Mouse (Mus musculus) retina, postnatal 1 day (tissue): ENCODE data around the gene D130040H23Rik.
"Not testable (repeated sequence)": the region's sequence is repeated elsewhere in the genome, so short reads cannot be mapped to it uniquely, and the experiment has no call there.

Experiments used
- DNase-seq: peaks from one replicate; pipeline ENCODE4 v3.0.0-alpha.2; 2012

D130040H23Rik gene

DNA sequence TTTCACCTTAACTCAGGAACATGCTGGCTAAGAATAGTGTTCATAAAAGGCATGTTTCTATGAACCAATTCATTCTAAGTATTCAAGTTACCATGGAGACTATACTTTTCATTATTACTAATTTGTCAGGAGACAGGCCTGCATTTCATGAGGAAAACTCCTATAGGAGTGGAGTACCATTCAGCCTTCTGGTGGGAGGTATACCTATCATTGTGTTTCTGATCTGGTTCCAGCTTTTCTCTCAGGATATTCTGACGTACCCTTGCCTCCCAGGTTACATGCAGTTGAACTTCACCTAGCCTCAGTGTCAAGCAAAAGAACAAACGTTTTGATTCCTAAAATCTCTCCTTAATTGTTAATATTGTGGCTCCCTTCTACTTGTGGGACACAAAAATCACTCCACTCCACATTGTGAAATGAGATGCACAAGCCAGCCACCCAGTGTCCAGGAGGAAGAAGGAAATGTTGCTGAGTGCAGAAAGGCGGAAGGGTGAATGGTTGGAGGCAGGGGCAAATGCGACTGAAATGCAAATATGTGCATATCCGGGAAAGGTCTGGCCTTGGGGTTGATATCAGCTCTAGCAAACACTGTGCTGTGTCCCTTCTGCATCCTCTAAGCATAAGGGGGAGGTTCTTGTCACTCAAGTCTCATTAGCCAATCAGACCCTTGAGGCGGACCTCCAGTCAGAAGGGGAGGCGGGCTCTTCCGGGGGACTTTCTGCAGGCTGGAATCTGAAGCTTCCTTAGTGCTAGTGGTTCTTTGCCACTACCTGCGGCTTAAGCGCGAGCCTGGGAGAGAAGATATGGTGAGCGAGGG is at the start of gene D130040H23Rik:
TSS of gene D130040H23Rik (plus strand) at position 695 of the 817 bp plus-strand sequence.
- DNase-seq, result peak; percentile 95

DNA sequence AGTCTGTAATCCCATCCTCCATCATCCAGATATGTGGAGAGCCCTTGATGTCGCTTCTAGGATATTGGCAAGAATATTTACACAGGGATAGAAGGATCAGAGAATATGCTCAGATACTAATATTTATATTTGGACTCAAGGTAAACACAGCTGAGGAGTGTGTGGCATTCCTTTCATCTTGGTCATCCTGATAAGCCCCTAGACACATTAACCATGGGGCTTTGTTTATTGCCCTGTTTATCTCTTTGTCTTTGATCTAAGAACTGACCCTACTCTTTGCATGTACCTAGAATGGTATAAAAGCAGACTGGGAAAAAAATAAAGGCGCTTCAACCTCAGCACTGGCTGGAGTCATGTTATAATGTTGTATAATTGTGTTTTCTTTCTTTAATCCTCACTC is 28.3 kb upstream of the D130040H23Rik start:
- DNase-seq, result no peak

DNA sequence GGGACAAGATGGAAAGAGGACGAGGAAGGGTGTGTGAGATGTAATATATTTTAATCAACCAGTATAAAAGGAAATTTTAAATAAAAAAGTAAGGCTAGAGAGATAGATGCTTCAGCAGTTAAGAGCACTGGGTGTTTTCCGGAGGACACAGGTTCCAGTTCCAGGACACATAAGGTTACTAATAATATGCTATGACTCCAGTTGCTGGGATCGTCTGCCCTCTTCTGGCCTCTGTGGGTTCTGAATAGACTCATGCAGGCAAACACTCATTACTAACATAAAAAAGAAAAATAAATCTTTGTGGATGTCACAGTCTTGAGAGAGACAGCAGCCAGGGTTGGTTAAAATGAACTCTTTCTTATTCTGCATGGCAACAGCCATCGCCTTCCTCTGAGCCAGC is 2.4 kb upstream of the D130040H23Rik start:
- DNase-seq, result peak; percentile 3

DNA sequence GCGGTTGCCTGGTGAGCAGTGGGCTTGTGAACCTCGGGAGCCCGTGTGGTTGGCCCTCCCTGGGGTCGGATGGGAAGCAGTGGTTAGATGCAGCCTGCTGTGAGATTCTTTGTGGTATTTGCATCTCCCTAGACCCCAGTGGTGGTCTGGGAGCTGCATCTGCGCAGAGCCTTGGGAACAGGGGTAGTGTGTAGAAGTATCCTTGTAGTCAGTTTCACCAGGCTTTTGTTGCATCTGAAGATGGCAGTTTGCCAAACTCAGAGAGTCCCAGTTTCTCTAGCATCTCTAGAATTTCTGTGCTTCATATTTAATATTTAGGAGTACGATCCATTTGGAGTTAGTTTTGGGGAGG is 299 bp downstream of the D130040H23Rik start:
- no peak for DNase-seq

DNA sequence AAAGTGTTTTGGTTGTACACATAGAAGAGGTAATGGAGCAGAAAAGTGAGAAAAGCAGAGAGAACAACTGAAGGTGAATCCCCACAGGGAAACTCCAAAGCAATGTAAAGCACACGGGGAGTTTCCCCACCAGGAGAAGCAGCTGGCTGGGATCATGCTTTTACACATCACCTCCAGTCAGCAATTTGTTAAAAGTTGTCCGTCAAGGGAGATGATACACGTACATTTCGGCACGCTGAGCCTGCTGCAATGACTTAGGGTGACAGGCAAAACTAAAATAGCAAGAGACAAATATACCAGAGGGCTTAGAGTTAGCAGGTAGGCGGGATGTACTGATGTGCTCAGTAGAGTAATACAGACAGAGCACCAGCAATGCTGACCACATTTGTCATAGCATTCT is 1.6 kb downstream of the D130040H23Rik start:
- peak; percentile 4 for DNase-seq

DNA sequence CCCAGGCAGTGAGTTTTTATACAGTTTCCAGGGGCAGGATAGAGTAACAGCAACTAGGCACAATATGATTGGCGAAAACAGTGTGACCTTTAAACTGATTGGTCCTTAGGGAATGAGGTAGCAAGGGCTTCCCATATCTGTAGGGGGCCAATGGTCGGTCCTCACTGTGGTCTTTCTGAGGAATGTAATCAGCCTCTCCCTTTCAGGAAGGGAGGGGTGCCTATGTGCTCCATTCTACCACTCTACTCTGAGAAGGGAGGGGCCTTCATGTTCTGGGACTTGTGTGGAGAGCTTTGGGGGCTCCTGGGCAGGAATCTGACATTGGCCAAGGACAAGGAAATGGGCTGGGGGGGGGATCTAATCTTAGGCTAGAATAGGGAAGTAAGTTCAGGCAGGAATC is 53.9 kb downstream of the D130040H23Rik start:
- DNase-seq, result no peak

DNA sequence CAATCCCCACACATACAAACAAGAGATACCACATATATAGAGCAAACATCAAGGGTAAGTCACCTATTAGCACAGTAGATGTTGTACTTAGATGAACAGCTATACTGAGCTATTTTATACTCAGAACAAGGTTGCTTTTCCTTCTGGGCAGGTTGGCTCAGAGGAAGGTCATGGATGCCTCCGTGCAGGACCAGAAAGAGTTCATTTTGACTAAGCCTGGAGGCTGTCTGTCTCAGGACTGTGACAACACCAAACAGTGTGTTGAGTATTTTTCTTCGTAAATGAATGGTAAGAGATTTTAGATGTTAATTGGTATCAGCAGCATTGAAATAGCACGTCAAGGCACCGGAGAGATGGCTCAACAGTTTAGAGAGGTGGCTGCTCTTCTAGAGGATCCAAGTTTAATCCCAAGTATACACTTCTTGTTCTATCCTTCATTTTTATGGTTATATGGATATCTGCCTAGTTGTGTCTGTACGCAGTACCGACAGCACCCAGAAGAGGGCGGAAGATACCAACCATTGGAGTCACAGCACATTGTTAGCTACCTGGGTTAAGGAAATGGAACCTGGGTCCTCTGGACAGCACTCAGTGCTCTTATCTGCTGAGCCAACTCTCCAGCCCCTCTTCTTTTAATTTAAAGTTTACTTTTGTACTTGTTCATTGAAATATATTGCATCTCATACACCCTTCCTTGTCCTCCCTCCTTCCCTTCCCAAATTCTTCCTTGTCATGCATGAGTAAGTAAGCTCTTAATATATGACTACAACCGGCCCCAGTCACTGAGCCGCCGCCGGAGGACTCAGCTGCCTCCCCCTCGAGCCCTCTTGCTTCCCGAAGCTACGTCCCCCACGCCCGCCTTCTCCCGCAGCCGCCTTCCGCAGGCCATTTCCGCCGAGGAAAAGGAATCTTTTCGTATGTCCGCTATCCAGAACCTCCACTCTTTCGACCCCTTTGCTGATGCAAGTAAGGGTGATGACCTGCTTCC is 57.7 kb downstream of the D130040H23Rik start:
- peak; percentile 83 for DNase-seq

DNA sequence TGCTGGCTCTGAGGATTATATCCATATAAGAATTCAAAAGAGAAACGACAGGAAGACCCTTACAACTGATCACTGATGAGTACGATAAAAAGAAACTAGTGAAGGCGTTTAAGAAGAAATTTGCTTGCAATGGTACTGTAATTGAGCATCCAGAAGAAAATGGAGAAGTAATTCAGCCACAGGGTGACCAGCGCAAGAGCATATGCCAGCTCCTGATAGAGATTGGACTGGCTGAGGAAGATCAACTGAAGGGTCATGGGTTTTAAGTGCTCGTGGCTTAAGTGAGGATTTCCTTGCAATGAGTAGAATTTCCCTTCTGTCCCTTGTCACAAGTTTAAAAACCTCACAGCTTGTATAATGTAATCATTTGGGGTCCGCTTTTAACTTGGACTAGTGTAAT is 58.4 kb downstream of the D130040H23Rik start:
- not testable (repeated sequence) for DNase-seq
